Mouse (Mus musculus) testis, adult 2 months (tissue): ENCODE data around the gene Bloc1s4. TPM values are rescaled to one million over a fixed set of nuclear protein-coding genes. Genes with fewer than 3 reads are reported as not detected.

ENCODE experiments used
- H3K27ac ChIP-seq: fragments of 200-500 bp; 2 replicates; pipeline ENCODE4 v1.5.1; 2012; ENCODE audit warnings: low read depth, low read length; ENCODE audit not compliant: control insufficient read depth, insufficient read depth
- H3K27me3 ChIP-seq: fragments of 200-500 bp; 2 replicates; pipeline ENCODE4 v1.6.1; 2012; ENCODE audit warnings: mild to moderate bottlenecking, low read length, moderate library complexity; ENCODE audit not compliant: control insufficient read depth, insufficient read depth
- H3K36me3 ChIP-seq: fragments of 200-500 bp; 2 replicates; pipeline ENCODE4 v1.6.1; 2012; ENCODE audit warnings: mild to moderate bottlenecking, low read length; ENCODE audit not compliant: control insufficient read depth, insufficient read depth
- H3K4me1 ChIP-seq: fragments of 200-500 bp; 2 replicates; pipeline ENCODE4 v1.6.1; 2012; ENCODE audit warnings: low read length; ENCODE audit not compliant: control insufficient read depth, insufficient read depth
- H3K4me3 ChIP-seq: fragments of 200-500 bp; 2 replicates; pipeline ENCODE4 v1.5.1; 2012; ENCODE audit warnings: low read depth, mild to moderate bottlenecking, low read length, moderate library complexity, mixed read lengths; ENCODE audit not compliant: control insufficient read depth
- CTCF ChIP-seq: fragments of 200-500 bp; IDR thresholded peaks from 2 replicates; pipeline ENCODE4 v1.5.1; 2012; ENCODE audit warnings: low read depth, mild to moderate bottlenecking, inconsistent platforms, low read length, moderate library complexity; ENCODE audit not compliant: control insufficient read depth, insufficient read depth, insufficient replicate concordance
- POLR2A ChIP-seq: fragments of 200-500 bp; IDR thresholded peaks from 2 replicates; pipeline ENCODE4 v1.6.1; 2012; ENCODE audit warnings: low read depth, mild to moderate bottlenecking, inconsistent platforms, low read length, moderate library complexity; ENCODE audit not compliant: control insufficient read depth
- polyA plus RNA-seq: library from polyadenylated mRNA; depleted of rRNA; stranded (reverse); fragments of >200 nt; gene quantifications from 2 replicates; pipeline ENCODE4 v1.2.3, GENCODE M21; 2012; rRNA removed

The Bloc1s4 gene
- polyA plus RNA-seq, 1 experiment: 22.6 TPM

DNA sequence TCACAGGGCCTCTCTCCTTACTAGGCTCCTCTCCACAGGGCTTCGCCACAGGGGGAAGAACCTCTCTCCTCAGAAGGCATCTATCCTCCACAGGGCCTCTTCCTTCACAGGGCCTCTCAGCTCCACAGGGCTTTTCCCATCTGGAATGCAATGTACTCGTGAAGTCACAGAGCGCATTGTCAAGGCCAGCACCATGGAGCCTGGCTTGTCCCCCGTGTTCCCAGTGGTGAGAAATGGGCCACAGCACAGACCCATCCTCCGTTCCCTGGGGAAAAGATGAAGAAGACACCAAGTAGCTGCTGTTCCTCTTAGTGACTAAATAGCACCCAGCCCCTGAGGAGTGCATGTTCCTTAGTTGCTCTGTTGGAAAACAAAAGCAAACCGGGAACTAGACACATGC lies 43.8 kb downstream of the Bloc1s4 start:
- no peaks in the 10 kb centered on the region; the same call in 1 of the 2 replicates for H3K4me1 ChIP-seq
- no peak overlapping the region for H3K4me3 ChIP-seq
- H3K27me3 ChIP-seq: no peaks in the 10 kb centered on the region

DNA sequence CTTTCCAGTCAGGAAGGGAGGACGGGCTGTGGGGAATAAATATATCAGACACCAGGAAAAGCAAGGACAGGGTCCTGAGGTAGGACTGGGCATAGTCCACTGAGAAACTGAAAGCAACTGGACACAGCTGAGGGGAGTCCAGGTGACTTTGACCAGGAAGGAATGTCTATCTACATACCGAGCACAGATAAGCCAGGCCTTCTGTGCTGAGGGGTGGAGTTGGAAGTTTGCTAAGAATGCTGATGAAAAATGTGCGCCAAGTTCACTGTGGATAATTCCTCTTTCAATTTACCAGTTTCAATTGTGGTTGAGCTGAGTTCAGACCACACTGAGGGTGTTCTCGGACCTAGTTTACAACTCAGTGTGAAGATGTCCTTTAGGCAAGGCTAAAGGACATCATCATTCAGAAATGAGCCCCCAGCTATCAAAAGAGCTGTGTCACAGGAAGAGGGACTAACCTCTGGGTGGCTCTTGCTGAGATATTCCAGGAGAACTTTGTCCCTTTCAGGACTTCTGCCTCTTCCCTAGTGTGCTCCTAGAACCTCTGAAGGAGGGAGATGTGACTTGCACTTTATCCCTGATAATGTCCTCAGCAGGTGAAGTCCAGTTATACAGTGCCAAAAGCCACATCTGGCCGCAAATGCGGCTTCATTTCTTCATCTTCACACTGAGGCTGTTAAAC lies 47.4 kb downstream of the Bloc1s4 start:
- H3K27me3 ChIP-seq: no peaks in the 10 kb centered on the region
- TF ChIP-seq CTCF: no peak
- no peak for TF ChIP-seq POLR2A
- H3K4me1 ChIP-seq: peaks cover 12% of the 10 kb centered on the region
- H3K36me3 ChIP-seq: no peaks in the 10 kb centered on the region
- H3K4me3 ChIP-seq: no peak overlapping the region
- H3K27ac ChIP-seq: peak overlapping the region; percentile 10

More for the DNA sequence above, 43.8 kb downstream of the Bloc1s4 start:
- no peak overlapping the region for H3K27ac ChIP-seq
- no peaks in the 10 kb centered on the region for H3K36me3 ChIP-seq
- TF ChIP-seq CTCF (no peak), POLR2A (no peak)

DNA sequence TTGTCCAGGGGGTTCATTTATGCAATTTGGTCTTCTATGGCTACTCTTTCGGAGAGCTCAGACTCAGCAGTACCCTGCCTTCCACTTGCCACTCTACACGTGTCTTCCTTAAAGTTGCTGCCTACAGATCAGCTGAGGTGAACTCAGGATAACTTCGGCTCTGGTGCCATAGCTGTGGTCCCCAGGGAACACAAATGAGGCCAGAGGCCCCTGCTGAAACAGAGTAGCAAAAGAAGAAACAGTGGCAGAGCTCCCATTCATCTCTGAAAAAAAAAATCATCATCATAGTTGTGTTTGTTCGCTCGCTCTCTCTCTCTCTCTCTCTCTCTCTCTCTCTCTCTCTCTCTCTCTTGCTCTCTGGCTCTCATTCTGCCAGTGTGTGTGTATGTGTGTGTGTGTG lies 49.8 kb downstream of the Bloc1s4 start:
- Histone ChIP-seq H3K27ac (no peak overlapping the region), H3K4me3 (no peak overlapping the region), H3K36me3 (no peaks in the 10 kb centered on the region), H3K27me3 (no peaks in the 10 kb centered on the region), H3K4me1 (peaks cover 18% of the 10 kb centered on the region)
- no peak for TF ChIP-seq POLR2A
- no peak for TF ChIP-seq CTCF

DNA sequence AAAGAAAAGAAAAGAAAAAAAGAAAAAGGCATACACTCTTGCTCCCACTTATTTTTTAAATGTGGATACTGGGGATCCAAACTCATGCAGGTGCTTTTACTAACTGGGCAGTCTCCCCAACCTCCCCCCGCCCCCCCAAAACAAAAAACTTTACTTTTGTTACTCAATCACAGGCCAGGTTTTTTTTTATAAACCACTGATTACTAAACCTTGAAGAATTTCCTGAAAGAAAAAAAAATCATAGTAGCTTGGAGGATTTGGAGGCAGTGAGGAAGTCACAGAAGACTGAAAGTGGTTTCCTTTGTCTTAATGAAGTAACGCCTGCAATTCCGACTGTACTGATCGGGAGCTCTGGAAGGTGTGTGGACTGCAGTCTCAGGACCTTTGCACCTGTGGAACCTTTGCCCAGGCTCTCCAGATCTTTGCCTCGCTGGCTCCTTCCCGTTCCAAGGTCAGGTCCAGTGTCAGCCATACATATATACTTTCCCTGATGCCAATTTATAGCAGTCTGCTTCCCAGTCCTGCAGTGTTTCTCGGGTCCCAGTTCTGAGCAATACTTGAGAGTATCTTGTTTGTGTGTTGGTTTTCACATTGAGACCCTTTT lies 50.3 kb downstream of the Bloc1s4 start:
- Histone ChIP-seq H3K36me3 (no peaks in the 10 kb centered on the region), H3K27me3 (no peaks in the 10 kb centered on the region), H3K4me1 (peaks cover 18% of the 10 kb centered on the region), H3K4me3 (no peak overlapping the region), H3K27ac (no peak overlapping the region)
- TF ChIP-seq CTCF (no peak), POLR2A (no peak)

Other genes starting within 250 kb of the Bloc1s4 start
- gene Tbc1d14, start 155.4 kb downstream of the Bloc1s4 start, polyA plus RNA-seq: 79.2 and 89.7 TPM in 2 replicates
- 16.6 and 23.1 TPM in 2 replicates for gene D5Ertd579e, start 52.6 kb downstream of the Bloc1s4 start, polyA plus RNA-seq
- 76.5 and 86.7 TPM in 2 replicates for gene Mrfap1, start 48.1 kb upstream of the Bloc1s4 start, polyA plus RNA-seq
- gene Man2b2, start 82.0 kb upstream of the Bloc1s4 start, polyA plus RNA-seq: 181 and 185 TPM in 2 replicates
- gene Ppp2r2c, start 119.9 kb upstream of the Bloc1s4 start, polyA plus RNA-seq: 0.68 and 0.91 TPM in 2 replicates
- 1.6 and 1.9 TPM in 2 replicates for gene Wfs1, start 240.6 kb upstream of the Bloc1s4 start, polyA plus RNA-seq